23 mouse cellular contexts compared by ENCODE assay signal in the genomic region with DNA sequence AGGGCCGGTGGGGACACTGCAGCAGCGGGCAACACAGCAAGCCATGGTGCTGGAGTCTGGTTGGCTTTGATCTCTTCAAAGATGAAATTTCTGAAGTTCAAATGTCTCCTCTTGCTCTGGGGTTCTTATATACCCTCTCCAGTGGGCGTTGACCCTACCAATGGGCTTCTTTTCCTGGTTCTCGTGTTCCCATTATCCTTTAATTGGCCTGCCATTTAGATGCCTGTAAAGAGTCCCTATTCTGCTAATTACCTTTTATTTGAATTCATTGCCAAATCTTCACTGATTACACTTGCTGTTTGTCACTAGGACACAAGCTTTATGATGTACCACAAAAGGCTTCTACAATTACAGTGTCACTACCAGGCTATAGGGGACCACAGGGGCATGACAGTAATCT. TPM values are rescaled to one million over a fixed set of nuclear protein-coding genes. Genes with fewer than 3 reads are reported as not detected.
"Had no signal": no experiment of that assay in that cellular context is flagged by ENCODE, and none has a peak within 500 bp of the region (broad histone marks: within the 10 kb centered on the region; RNA-seq: fewer than 3 reads in every experiment).

A gene (minus strand): TSS at position 101 of the 400 bp plus-strand sequence.

- H3K36me3 ChIP-seq: neural tube, embryonic 15.5 days; stomach, embryonic 15.5 days had no signal

- H3K9ac ChIP-seq: neural tube, embryonic 15.5 days; stomach, embryonic 15.5 days had no signal

- DNase-seq: retina, postnatal 1 day; right cerebral cortex, adult 18-20 months; right cerebral cortex, postnatal 14 days; right cerebral cortex, postnatal 25 days; right cerebral cortex, postnatal 4 days; spleen, adult 18-20 months; thymus, adult 18-20 months; thymus, adult 2 months; thymus, postnatal 14 days; thymus, postnatal 25 days; thymus, postnatal 36 days; thymus, postnatal 4 days had no signal

- H3K27ac ChIP-seq: neural tube, embryonic 15.5 days; stomach, embryonic 15.5 days; stomach, postnatal 0 days had no signal

- H3K4me1 ChIP-seq: neural tube, embryonic 15.5 days; stomach, embryonic 15.5 days had no signal

- H3K4me3 ChIP-seq: neural tube, embryonic 15.5 days; stomach, embryonic 15.5 days had no signal

- H3K9me3 ChIP-seq: neural tube, embryonic 15.5 days; stomach, embryonic 15.5 days had no signal

- H3K4me2 ChIP-seq: neural tube, embryonic 15.5 days; stomach, embryonic 15.5 days had no signal

- H3K27me3 ChIP-seq: neural tube, embryonic 15.5 days; stomach, embryonic 15.5 days had no signal

RNA-seq across cellular contexts. Expression of the gene that starts here (rescaled TPM):
- total RNA-seq: neutrophil, adult 5-6 weeks had no signal
- polyA plus RNA-seq: neural tube, embryonic 14.5 days; neural tube, embryonic 15.5 days; small intestine, adult 2 months; spleen, adult 2 months; stomach, embryonic 14.5 days; stomach, embryonic 15.5 days; stomach, embryonic 16.5 days; stomach, postnatal 0 days; testis, adult 2 months; urinary bladder, adult 2 months had no signal
